Mouse (Mus musculus) lung, postnatal 25 days (tissue): ENCODE results near the gene Kdr.

Experiments
- DNase-seq: peaks from one replicate; pipeline ENCODE4 v3.0.0; 2022; ENCODE audit warnings: low spot score

Kdr gene

DNA sequence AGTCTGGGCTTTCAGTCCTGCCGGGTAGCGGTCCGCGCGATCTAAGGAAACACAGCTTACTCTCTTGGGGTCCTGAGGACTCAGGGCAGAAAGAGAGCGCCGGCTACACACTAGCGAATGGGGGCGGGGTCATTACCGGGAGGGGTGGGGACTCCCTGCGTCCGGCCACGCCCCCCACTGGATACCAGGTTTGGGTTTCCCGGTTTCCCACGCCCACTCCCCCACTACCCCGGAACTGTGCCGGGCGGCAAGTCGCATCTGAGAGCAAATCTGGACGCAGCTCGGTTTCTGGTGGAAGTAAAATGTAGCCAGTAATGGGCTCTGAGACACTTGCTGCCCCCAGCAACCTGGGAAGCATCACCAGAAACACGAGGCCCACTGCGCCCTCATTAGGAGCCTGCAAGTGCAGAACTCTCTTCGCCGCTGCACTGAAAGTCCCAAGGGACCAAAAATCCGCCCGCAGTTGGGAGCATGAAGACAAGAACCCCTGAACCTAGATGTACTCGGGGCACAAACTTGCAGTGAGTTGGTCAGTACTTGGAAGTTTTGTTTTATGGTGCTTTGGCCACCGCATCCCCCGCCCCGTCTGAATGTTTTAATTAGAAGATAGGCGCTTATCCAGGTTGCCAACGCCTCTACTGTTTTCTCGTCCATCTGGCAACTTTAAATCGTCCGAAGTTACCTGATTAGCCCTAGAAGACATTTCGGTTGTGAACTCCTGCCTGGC lies at the start of gene Kdr:
Gene Kdr, minus strand, starts transcription at position 85 of the 727 bp plus-strand sequence.
- DNase-seq = peak; percentile 75

DNA sequence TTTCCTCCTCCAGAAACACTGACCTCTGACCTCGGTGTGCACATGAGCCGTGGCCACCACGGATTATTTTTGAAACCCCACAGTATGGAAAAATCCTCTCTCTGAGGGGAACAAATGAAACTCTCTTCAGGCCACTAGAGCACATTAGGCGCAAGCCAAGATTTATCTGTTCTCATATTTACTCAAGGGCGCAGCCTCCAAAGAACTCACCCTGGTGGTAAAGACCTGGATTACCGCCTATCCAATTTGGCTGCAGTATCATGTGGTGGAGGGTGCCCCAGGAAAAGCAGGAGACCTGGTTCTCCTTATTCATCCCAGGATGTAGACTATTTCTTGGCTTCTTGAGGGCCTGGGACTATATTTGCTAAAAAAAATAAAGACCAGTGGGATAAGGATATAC lies 48.5 kb upstream of the Kdr start:
- DNase-seq = no peak

DNA sequence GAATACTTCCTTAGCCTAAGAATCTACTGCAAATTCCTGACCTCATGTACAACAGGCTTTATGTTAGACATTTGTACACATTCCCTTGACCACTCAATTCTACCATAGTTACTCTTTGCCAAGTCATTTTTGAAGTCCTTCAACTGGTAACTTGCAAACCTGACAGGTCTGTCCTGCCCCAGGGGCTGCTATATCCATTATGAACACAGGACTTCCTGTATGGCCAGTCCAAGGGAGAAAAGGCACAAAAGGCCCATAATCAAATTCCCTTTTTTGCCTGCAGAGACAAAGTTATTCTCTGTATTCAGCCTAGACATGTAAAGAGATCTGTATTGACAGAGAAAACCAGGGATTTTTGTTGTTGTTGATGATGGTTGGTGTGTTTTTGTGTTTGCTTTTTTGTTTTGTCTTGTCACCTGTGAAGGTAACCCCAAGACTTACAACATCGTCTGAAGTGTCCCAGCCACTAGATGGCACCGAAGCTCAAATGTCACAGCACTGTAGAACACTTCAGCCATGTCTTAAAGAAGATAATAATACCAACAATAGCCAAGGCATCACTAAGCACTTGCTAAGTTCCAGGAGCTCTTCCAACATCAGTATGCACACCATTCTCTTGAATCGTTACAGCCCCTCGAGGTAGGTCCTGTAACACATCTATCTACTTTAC lies 47.9 kb upstream of the Kdr start:
- DNase-seq = peak; percentile 42

GRCm38 (mm10) chr5:76023011-76023773 lies 44.9 kb upstream of the Kdr start:
- no peak for DNase-seq

- no peak for DNase-seq
These were observed 44.2 kb upstream of the Kdr start for GRCm38 (mm10) chr5:76022436-76022835.

DNA sequence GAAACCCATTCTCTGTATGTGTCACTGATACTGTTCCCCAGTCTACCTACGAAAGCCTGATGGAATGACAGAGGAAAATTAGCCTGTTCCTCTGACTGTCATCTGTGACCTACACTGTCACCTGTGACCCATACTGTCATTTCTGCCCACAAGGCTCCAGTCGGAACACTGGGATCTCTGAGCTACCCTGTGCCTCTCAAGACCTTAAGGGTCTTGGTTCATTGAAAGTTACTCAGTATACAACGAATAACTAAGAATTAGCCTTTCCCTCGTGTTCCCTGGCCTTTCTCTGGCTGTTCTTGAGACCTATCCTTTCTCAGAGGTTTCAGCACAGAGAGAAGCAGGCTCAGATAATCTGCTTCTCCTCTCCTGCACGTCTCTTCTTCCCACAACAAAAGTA lies 40.1 kb upstream of the Kdr start:
- DNase-seq = no peak

DNA sequence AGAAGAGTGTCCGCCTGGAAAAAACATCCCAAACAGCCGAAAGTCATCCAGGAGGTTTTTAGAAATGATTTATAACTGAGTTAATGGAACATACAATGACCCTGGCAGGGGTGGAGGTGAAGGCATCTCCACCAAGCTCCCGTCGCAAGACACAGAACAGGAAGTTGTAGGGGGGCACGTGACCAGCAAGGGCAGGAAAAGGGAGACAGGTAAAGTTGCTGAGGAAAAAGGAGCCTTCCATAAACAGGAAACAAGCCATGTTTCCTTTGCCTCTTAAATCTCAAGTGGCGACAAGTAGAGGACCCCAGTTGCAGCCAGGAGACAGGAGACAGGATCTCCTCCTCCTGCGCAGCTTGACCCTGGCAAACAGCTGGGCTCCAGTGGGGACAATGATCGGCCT lies 37.8 kb upstream of the Kdr start:
- no peak for DNase-seq

DNA sequence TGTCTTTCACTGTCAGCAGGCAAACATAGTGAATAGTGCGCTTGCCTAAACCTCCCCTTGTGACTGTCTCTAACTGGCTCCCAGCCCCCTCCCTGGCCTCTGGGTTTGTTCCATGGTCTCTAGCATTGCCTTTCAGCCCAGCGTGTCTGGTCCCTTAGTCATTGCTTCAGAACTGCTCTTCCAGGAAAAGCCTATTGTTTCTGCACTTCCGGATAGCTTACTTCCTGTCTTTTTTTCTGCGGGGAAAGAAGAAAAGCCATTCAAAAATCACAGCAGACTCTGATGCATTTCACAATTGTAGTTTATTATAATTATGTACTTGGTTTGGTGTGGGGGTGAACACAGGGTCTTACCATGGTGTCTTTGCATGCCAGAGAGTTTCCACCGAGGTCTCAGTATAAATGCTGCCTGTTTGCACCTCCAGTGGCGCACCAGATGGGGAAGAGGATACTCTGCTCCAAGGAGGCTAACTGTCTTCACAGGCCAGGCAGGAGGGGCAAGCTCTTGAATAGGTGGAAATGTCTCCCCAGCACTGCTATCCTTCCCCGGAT lies 35.7 kb upstream of the Kdr start:
- DNase-seq = peak; percentile 53

DNA sequence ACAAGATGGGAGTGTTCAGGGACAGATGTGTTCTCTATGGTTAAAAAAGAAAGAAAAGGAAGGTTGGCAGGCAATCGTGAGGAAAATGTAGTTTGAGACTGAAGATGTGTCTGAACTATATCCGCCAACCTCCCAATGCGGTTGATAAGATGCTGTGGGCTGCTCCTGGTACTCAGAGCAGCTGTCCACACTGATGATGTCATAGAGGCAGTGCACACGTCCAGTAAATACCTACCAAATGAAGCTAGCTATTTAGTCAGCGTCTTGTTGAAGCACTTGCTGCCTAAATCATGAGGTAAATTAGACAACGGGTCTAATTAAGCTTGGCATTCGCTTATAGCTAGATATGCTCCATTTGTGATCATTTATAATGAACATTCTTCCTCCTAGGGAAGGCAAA lies 28.1 kb upstream of the Kdr start:
- DNase-seq = no peak

DNA sequence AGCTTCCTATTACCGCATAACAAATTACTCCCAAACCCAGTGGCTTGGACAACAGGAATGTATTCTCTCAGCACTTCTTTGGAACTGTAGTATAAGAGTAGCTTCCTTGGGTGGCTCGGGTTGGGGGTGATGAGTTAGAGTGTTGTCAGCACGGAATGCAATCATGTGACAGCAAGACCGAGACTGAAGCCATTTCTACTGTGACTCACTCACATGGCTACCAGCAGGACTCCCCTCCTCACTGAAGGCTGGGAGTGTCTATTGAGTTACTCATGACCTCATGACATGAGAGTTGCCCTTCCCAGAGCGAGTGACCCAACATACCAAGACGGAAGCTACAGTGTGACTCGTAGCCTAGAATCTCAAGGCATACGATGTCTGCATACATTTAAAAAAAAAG lies 12.0 kb upstream of the Kdr start:
- DNase-seq = no peak

DNA sequence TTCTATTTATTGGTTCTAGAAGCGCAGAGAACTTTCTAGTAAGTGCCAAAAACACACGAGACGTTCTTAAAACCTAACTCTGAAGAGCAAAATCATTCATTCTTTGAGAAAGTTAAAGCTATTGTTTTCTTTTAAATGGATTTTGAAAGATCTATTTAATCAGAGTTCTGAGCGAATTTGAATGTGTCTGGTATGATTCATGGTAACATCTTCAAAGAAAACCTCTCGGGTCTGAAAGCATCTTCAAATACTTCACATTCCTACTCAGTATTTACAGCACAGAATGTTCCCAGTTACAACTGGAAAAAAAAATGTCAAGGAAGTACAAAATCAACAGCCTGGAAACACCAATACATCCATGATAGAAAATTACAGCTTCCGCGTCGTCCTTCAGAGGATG lies 9.3 kb upstream of the Kdr start:
- DNase-seq = no peak

- DNase-seq = no peak
These were observed 2.5 kb upstream of the Kdr start for GRCm38 (mm10) chr5:75980521-75981311.

DNA sequence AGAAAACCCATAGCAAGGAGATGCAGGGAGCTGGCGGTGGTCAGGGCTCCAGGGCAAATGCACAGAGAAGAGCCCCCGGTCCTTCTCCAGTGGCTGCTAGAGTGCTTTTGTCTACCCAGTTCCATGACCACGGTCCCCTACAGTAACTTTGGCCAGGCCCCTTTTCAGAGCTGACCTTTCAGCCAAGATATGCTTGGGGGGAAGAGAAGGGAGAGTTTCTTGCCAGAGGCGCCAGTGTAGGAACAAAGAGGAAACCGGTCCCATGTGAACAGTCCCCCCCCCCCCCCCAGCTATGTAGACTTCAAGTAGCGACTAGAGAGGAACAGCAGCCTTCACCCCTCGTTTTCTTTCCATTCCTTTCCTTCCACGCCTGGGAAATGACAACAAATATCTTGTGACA lies 850 bp upstream of the Kdr start:
- DNase-seq = no peak

GRCm38 (mm10) chr5:75977441-75978373 lies 551 bp downstream of the Kdr start:
- no peak for DNase-seq

- no peak for DNase-seq
These were observed 1.6 kb downstream of the Kdr start for GRCm38 (mm10) chr5:75976696-75977095.

- no peak for DNase-seq
These were observed 2.9 kb downstream of the Kdr start for GRCm38 (mm10) chr5:75975398-75975797.

GRCm38 (mm10) chr5:75974543-75975130 lies 3.6 kb downstream of the Kdr start:
- DNase-seq = no peak

DNA sequence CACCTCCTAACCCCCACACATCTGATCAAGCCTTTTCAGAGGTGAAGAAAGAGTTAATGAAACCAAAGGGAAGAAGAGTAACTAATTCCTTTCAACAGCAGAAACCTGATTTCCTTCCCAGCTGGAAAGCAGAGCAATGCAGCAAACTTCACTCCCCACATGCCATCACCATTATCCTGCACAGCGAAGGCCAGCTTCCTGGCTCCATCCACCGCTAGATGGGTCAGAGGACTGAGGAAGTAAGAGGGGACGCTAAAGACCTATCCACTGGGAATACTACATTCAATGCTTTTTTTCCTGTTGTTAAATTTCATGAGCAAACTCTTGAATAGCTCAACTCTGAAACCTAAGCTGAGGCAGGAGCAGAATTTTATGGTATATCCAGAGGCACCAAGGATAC lies 8.4 kb downstream of the Kdr start:
- no peak for DNase-seq

GRCm38 (mm10) chr5:75962558-75962957 lies 15.7 kb downstream of the Kdr start:
- no peak for DNase-seq

DNA sequence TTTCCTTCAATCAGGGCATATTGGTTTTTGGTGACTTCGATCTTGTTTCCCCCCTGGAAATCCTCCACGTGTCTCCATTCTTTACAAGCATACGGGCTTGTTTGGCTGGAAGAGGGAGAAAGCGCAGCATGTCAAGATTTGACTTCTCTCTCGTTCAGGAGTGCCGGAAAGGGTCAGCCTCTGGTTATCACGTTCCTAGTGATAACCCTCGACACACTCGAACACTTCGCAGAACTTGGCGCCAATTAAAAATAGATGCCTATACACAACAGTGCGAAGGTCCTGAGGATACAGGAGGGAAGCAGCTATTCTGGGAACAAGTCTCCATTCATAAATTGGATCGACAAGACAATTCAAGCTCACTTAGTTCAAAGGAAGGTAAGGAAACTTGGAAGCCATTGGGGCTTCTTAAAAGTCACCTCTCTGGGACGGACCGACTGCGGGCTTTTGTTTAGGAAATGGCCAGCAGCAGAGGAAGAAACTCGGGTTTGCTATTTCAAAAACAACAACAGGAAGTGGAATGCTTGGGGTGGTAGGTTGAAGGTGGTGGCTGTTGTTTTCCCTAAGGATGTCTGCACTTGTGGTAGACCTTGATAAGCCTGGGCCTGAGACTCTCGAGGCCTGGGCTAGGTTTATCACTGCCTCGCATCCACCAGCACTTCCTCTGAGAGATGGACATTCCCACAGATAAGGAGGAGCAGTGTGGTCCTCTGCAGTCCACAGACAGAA lies 16.4 kb downstream of the Kdr start:
- peak; percentile 63 for DNase-seq
